Mouse (Mus musculus): ENCODE results near the gene Zcrb1. TPM values are rescaled to one million over a fixed set of nuclear protein-coding genes. Genes with fewer than 3 reads are reported as not detected.
A peak's percentile ranks its signal among the peaks of the same experiment; 100 is the strongest.

The Zcrb1 gene
- total RNA-seq (2021) = 10 to 100 TPM; 71.0 to 80.2 TPM
- long read RNA-seq, experiment 1, transcript Zcrb1-201 (8 exons, 877 nt) = major isoform, 36 of 51 reads
- long read RNA-seq, experiment 1, partial matches to known transcripts = 1 of 51 reads
- long read RNA-seq, experiment 1, other reads (novel, unspliced or antisense) = 10 of 51 reads
- long read RNA-seq, experiment 2, transcript Zcrb1-201 (8 exons, 877 nt) = major isoform, 49 of 73 reads
- long read RNA-seq, experiment 2, partial matches to known transcripts = 1 of 73 reads
- long read RNA-seq, experiment 2, other reads (novel, unspliced or antisense) = 20 of 73 reads

DNA sequence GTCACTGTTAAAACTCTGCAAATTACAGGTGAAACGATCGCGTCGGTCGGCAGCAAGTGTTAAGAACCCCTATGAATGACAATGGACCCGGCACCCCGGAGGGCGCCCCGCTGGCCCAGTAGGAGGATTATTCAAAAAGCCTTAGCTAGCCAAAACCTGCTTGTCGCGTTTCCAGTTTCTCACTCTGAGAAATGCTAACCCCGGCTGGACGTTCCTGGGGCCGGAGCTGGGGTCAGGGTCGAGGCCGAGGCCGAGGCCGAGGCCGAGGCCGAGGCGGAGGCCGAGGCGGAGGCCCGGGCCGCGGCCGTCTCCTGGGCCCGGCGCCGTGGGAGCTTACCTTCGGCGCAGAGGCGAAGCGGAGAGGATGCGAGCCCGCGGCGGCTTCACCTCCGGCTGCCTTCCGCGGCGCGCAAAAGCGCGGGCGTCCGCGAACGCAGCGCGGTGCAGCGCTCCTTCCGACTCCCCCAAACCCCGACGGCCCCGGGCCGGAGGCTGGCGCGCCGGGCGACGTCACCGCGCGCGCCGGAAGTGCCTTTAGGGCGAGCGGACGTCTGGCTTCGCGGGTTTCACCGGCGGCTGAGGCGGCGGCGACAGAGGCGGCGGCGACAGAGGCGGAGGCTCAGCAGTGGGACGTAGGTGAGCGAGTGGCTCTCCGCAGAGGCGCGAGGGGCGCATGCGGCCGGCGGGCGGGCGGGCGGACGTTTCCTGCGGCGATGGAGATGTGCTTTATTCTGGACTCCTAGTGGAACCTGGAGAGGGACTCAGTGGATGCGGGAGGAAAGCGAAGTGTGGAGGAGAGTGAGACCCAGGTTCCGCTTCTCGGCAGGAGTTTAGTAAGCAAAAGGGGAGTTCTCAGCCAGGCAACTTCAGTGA lies at the start of gene Zcrb1, which contains the start of gene Pphln1:
Zcrb1 (minus strand) TSS at position 509 of the 873 bp plus-strand sequence.
Pphln1 (plus strand) TSS at position 525 of the 873 bp plus-strand sequence.
- Histone ChIP-seq H3K4me3 (peak within 1 kb of the TSS; percentile 61), H3K27ac (peak within 1 kb of the TSS; percentile 87)
- peak; percentile 77 to 83 for DNase-seq (ENCODE audit: low spot score in 2 of 2)
- TF ChIP-seq CTCF (conservative IDR thresholded peaks at IDR 0.05) = no peak; the same call in 1 of the 2 replicates

DNA sequence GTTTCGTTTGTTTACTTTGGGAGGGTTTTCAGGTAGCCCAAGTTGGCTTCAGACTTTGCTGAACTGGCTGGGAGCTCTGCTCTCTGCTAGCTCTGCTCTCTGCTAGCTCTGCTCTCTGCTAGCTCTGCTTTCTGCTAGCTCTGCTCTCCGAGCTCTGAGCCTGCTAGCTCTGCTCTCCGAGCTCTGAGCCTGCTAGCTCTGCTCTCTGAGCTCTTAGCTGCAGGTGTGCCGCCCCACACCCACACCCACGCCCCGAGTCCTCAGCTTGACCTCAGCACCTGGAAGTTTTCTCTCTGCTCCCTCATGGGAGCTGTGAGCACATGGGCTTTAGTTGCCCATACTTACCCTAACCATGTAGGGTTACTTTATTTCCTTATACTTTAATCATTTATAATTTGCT lies 45.5 kb upstream of the Zcrb1 start:
- TF ChIP-seq CTCF (conservative IDR thresholded peaks at IDR 0.05) = no peak
- Histone ChIP-seq H3K27ac (no peak overlapping the region), H3K4me3 (no peak overlapping the region)
- no peak for DNase-seq (ENCODE audit: low spot score in 2 of 2)

DNA sequence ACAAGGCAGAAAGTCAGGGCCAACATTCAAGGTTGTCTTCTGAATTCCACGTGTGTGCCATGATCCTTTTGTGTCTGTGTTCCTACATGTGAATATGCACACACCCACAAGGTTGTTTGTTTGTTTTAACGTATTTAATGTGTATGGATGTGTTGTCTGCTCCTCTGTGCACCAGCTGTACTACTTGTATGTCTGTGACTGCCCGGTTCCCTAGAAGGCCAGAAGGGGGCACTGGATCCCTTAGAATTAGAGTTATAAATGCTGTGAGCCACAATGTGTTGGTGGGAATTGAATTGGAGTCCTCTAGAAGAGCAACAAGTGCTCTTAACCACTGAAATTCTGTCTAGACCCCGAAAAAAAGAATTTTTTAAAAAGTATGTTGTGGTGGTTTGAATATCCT lies 44.1 kb upstream of the Zcrb1 start:
- Histone ChIP-seq H3K4me3 (no peak overlapping the region), H3K27ac (no peak overlapping the region)
- no peak for DNase-seq (ENCODE audit: low spot score in 2 of 2)
- peak; percentile 58 for TF ChIP-seq CTCF (conservative IDR thresholded peaks at IDR 0.05)

DNA sequence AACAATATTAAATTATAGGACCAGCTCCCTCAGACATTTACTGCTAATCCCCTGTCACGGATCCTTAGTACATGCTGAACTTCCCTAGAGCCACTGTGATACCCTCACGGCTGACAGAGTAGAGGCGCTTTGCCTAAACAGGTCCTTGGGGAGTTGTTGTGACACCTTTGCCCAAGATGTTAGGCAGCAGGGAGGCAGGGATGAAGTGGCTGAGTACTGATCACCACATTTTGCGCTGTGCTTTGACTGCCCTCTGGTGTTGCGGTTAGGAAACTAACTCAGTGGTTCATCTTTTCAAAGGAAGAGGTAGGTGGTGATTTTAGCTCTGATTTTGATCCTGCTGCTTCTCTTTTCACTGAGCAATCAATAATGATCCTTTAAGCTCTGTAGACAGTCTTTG lies 40.5 kb upstream of the Zcrb1 start:
- peak; percentile 73 to 77 for DNase-seq (ENCODE audit: low spot score in 2 of 2)
- H3K4me3 ChIP-seq = no peak overlapping the region
- H3K27ac ChIP-seq = no peak overlapping the region
- peak; percentile 91 for TF ChIP-seq CTCF (conservative IDR thresholded peaks at IDR 0.05)

DNA sequence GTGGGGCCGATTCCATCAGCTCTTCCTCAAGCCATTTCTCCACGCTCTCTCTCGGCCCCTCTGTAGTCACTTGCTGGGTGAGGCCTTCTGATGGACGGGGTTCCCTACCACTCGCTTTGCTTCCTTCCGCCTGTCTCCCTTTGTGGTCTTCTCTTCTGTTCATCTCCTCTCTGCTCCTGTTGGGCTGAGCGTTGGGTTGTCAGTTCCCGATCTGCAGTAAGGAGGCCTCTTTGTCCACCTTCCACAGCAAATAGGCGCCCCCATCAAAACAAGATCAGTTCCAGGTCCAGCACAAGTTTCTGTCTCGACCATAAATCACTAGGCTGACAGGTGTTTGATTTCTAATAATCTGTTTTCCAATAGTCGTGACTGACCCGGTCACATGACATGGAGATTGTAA lies 37.9 kb upstream of the Zcrb1 start:
- H3K27ac ChIP-seq = no peak overlapping the region
- H3K4me3 ChIP-seq = no peak overlapping the region
- no peak for DNase-seq (ENCODE audit: low spot score in 2 of 2)
- no peak for TF ChIP-seq CTCF (conservative IDR thresholded peaks at IDR 0.05)

DNA sequence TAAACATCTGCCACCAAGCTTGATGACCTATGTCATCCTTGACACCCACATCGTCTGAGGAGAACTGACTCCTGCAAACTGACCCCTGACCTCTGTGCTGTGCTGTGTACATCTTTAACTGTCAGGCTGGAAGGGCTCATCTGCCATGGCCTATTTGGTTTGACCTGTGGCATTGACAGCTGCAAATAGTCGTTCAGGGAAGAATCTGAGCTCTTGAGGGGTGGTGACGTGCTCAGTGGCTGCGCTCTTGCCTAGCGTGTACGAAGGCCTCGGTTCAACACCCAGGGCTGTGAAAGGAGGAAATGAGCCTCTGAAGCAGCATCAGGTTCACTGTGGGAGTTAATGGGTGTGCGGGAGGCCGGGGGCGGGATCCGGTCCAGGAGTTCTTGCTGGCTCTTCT lies 35.7 kb upstream of the Zcrb1 start:
- Histone ChIP-seq H3K27ac (no peak overlapping the region), H3K4me3 (no peak overlapping the region)
- TF ChIP-seq CTCF (conservative IDR thresholded peaks at IDR 0.05) = no peak
- no peak for DNase-seq (ENCODE audit: low spot score in 2 of 2)

DNA sequence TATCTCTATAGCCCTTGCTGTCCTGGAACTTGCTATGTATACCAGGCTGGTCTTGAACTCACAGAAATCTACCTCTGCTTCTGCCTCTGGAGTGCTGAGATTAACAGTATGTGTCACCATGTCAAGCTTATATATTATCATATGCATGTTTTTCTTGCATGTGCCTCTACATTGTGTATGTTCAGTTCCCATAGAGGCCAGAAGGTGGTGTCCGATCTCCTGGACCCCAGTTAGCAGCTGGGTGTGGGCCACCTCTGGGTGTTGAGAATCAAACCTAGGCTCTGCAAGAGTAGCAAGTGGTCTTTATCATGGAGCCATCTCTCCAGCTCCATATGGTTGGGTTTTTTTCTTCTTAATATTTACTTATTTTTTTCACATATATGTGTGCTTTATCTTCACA lies 24.4 kb upstream of the Zcrb1 start:
- peak; percentile 49 for TF ChIP-seq CTCF (conservative IDR thresholded peaks at IDR 0.05)
- H3K4me3 ChIP-seq = no peak overlapping the region

DNA sequence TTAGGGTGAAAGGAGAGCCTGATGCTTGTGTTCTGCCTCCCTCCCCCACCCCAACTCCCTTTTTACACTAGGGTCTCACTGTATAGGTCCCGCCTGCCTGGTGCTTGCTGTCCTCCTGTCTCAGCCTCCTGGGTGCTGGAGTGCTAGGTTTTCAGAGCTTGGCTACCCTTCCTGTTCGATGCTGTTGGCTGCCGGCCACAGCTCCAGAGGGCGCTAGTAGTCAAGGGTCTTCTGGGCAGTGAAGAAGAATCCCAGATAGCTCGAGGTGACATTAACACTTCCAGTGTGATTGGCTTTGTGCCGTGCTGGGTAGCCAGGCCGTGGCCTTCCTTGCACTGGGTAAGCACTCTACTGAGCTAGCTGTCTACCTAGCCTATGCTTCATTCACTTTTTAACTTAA lies 22.5 kb upstream of the Zcrb1 start:
- H3K27ac ChIP-seq = no peak overlapping the region
- TF ChIP-seq CTCF (conservative IDR thresholded peaks at IDR 0.05) = peak; percentile 25
- DNase-seq (ENCODE audit: low spot score in 2 of 2) = no peak
- no peak overlapping the region for H3K4me3 ChIP-seq

More for the DNA sequence above, 24.4 kb upstream of the Zcrb1 start:
- no peak overlapping the region for H3K27ac ChIP-seq
- DNase-seq (ENCODE audit: low spot score in 2 of 2) = no peak

DNA sequence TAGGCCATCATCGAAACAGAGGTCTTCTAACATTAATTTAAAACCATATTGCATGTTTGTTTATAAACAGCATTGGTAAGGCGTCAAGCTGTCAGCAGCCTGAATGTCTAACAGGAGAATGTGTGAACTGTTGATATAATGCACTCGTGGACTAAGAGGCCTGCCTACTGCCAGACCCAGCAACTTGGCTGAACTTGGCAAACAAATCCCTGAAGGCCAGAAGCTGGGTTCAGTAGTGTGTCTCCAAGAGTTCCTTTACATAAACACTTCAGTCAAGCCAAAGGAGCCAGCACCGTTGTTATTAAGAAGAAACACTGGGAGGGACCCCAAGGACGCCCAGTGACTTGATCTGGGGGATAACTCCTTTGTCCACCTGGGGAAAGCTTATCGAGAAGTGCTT lies 18.2 kb upstream of the Zcrb1 start:
- H3K4me3 ChIP-seq = no peak overlapping the region
- no peak for TF ChIP-seq CTCF (conservative IDR thresholded peaks at IDR 0.05)
- no peak overlapping the region for H3K27ac ChIP-seq

DNA sequence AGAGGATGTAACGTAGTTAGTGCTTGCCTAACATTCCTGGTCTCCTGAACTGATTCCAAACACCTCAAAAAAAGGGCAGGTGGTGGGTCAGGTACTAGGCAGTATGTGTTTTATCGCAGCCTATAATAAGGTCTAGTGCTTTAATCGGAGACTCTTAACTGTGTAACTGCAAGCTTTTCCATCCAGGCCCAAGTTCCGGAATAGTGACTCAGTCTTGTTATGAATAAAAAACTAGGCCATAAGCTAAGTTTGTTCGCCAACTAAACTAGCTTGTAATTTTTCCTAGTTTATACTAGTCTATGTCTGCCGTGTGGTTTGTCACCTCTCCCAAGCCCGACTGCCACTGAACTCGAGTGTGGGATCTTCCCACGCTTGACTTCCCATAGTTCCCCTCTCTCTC lies 16.3 kb upstream of the Zcrb1 start:
- Histone ChIP-seq H3K4me3 (no peak overlapping the region), H3K27ac (no peak overlapping the region)
- DNase-seq (ENCODE audit: low spot score in 2 of 2) = no peak
- no peak for TF ChIP-seq CTCF (conservative IDR thresholded peaks at IDR 0.05)

More for the DNA sequence above, 18.2 kb upstream of the Zcrb1 start:
- DNase-seq (ENCODE audit: low spot score in 2 of 2) = no peak

DNA sequence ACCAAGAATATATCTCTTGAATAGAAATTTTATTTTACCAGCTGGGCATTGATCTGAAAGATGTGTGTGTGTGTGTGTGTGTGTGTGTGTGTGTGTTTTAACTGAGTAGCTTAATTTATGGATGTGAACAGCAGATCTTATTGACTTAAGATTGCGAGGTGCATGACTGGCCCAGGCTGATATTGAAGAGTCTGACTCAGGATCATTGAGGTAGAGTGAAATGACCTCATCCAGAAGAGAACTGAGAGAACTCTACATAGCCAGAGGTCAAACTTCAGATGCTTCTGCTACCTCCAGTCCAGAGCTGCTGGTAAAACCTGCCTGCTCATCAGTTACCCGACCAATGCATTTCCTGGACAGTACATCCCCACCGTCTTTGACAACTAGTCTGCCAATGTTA lies 14.3 kb upstream of the Zcrb1 start:
- Histone ChIP-seq H3K27ac (no peak overlapping the region), H3K4me3 (no peak overlapping the region)
- no peak for TF ChIP-seq CTCF (conservative IDR thresholded peaks at IDR 0.05)
- DNase-seq (ENCODE audit: low spot score in 2 of 2) = no peak

DNA sequence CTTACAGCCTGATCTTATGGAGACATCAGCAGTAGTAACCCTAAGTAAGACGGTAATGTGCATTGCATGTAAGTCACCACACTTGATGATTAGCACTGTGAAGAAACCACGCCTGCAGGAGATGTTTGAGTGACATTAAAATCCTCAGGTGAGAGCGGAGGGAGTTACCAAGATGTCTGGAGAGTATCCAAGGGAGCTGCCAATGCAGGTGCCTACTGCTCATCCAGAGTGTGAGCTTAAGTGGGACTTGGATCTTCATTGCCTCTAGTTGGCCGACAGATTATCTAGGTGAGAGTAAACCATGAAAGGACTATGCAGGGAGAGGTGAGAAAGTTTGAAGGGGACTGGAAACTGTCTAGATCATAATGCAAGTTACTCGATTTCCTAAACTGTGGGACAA lies 8.4 kb upstream of the Zcrb1 start:
- DNase-seq (ENCODE audit: low spot score in 2 of 2) = no peak
- no peak for TF ChIP-seq CTCF (conservative IDR thresholded peaks at IDR 0.05)
- no peak overlapping the region for H3K27ac ChIP-seq

DNA sequence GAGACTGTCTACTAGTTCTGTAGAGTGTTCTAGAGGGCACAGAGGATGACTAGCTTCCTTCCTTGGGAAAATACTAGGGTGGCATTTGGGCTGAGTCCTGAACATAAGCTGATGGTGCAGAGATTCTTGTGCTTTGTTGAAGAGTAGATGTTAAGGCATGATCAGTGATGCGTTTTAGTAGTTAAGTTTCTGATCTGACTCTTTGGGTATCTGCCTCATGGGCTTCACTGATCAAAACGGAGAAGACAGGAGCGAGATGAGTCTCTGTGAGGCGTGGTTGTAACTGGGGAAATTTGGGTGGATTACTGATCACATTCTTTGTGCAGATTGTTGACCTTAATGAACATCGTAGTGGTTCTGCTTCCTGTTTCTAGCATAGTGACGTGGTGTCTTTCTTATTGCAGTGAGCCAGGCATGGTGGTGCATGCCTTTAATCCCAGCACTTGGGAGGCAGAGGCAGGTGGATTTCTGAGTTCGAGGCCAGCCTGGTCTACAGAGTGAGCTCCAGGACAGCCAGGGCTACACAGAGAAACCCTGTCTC lies 7.4 kb upstream of the Zcrb1 start:
- DNase-seq (ENCODE audit: low spot score in 2 of 2) = no peak
- no peak overlapping the region for H3K27ac ChIP-seq
- TF ChIP-seq CTCF (conservative IDR thresholded peaks at IDR 0.05) = no peak
- no peak overlapping the region for H3K4me3 ChIP-seq

More for the DNA sequence above, 8.4 kb upstream of the Zcrb1 start:
- no peak overlapping the region for H3K4me3 ChIP-seq

Data from layer of hippocampus, adult 2 months (tissue).